Mouse (Mus musculus) Patski (cell line): Measurements from ENCODE around the gene Calm1. TPM values are rescaled to one million over a fixed set of nuclear protein-coding genes. Genes with fewer than 3 reads are reported as not detected.

ENCODE experiments used
- ATAC-seq: fragments of 100-300 bp; one replicate; pipeline ENCODE4 v1.8.0; 2021
- CTCF ChIA-PET: fragments of 350-600 bp; sonication (Branson Sonifier 250); formaldehyde crosslinking; loops from one replicate; lab custom pipeline; 2022; ENCODE audit warnings: inconsistent platforms; lab: Charles Lee
- POLR2A ChIA-PET: fragments of 350-600 bp; sonication (Branson Sonifier 250); formaldehyde crosslinking; loops from one replicate; lab custom pipeline; 2022; ENCODE audit warnings: antibody characterized with exemption, inconsistent platforms; lab: Charles Lee
- DNase-seq: peaks from one replicate; pipeline ENCODE4 v3.0.0-alpha.2; 2011; ENCODE audit warnings: low read depth, low spot score
- H3K27me3 ChIP-seq: fragments of 371-371 bp; one replicate; pipeline ENCODE4 v1.5.1; 2021
- CTCF ChIP-seq: fragments of 100-300 bp; IDR thresholded peaks from one replicate; pipeline ENCODE4 v1.5.1; 2021
- in situ Hi-C: fragments of 300-500 bp; cut with MboI; formaldehyde crosslinking; loops from 3 replicates; pipeline ENCODE4 v1.11.1; 2018; ENCODE audit warnings: low pct_unique_long_range_greater_than_20kb, mixed read lengths
- polyA plus RNA-seq: library from polyadenylated mRNA; unstranded; gene quantifications from one replicate; pipeline ENCODE4 v1.2.3, GENCODE M21; 2021

Calm1 gene
- polyA plus RNA-seq, 1 experiment from 2014 or later, result 442 TPM

DNA sequence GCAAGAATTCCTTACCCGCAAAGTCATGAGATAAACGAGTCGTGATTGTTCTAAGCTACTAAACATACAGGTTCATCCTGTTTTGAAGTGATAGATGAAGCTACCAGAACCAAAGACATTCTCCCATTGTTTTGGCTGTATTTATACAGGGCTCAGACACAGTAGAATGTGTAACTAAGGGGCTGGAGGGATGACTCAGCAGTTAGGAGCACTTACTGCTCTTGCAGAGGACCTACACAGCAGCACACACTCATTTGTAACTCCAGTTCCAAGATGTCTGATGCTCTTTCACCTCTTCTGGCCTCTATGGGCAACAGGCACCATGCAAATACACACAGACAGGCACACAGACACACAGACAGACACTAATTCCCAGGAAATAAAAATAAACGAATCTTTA lies 20.8 kb downstream of the Calm1 start:
- ATAC-seq (no peak), DNase-seq (no peak)
- no peak for TF ChIP-seq CTCF
- in situ Hi-C loops, result no loop called here
- no peaks in the 10 kb centered on the region for H3K27me3 ChIP-seq
- ChIA-PET CTCF (no interaction called here), POLR2A (interaction anchor here (0.6 kb wide), 1 partner anchor 71 kb away, joined by 5 read pairs; no protein-coding TSS in a partner anchor)

DNA sequence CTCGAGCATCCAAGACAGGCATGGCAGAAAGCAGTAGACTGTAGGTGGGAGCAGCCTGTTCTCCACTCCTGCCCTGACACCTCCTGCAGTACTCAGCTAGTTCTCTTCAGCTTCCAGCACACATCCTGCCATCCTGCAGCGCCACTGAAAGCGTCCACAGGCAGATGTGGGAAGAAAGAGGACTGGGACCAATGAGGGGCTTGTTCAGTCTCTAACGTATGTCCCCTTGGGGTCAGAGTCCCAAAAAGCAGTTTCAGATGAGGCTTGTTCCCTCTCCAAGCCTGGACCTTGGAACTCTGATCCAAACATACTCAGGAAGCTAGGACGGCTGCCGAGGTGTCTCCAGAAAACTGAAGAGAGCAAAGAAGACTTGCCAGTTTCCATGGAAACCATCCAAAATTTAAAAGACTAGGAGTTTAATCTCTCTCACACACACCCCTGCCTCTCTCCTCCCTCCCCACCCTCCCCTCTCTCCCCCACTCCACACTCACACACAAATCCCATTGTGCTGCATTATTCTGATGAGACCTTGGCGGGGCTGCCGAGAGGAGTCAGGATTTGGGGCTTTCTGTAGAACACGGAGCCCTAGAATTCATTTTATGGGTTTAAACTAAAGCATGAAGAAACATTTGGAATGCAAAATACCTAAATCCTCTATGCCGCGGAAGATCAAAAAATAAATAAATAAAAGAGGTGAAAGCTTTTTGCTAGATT lies 22.5 kb downstream of the Calm1 start:
- POLR2A ChIA-PET, result no interaction called here
- in situ Hi-C loops, result no loop called here
- CTCF ChIA-PET, result no interaction called here
- ATAC-seq, result no peak
- no peak for TF ChIP-seq CTCF
- H3K27me3 ChIP-seq, result no peaks in the 10 kb centered on the region
- DNase-seq, result no peak

DNA sequence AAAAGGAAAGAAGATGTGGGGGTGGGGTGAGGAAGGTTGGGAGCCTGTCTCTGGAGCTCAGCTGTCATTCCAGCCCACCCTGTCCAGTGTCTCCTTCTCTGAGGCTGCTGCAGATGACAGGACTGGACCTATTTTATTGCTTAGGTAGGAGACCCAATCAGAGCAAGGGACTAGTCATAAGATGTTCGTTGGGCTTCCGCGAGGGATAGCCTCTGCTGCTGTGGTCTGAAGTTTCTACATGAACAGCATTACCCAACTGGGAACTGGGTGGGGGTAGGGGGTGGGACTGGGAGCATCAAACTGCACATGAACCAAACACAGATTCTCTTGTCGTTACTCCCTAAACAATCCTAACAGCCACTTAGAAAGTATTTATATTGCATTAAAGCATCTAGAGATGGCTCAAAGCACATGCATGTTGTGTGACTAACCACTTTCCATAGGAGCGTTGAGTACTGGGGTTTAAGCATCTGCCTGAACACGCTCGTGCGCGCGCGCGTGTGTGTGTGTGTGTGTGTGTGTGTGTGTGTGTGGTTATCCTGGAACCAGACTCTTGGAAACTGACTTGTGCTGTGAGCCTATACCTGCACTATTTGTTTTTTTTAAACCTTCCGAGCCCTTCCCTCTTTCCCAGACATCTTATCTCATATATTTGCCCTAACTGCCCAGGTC lies 23.2 kb downstream of the Calm1 start:
- POLR2A ChIA-PET, result interaction anchor here (0.7 kb wide), 1 partner anchor 24 kb away, joined by 3 read pairs; no protein-coding TSS in a partner anchor
- DNase-seq (no peak), ATAC-seq (no peak)
- in situ Hi-C loops, result no loop called here
- no peaks in the 10 kb centered on the region for H3K27me3 ChIP-seq
- CTCF ChIA-PET, result interaction anchor here (1.0 kb wide), 1 partner anchor 12 kb away, joined by 4 read pairs; no protein-coding TSS in a partner anchor
- TF ChIP-seq CTCF, result no peak

DNA sequence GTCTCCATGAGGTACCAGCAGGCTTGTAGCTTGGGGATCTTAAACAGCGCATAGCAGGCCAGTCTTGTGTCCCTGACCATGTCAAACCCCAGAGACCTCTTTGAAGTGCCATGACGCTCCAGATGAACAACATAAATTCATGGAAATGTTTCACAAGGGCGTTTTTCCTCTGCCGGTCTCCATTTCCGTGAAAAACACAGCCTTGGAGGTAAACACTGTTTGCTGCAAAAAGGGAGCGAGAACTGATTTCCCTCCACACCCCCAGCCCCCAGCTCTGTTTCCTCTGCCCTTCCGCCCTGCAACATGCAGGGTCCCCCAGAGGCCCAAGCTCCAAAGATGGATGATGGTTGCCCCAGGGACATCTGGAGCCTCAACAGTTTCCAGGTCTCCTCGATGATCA lies 24.3 kb downstream of the Calm1 start:
- ChIA-PET POLR2A (interaction anchor here (0.6 to 0.7 kb wide), 2 partner anchors 23 to 117 kb away, joined by 3 to 5 read pairs; no protein-coding TSS in a partner anchor), CTCF (interaction anchor here (1.0 kb wide), 1 partner anchor 10 kb away, joined by 4 read pairs; no protein-coding TSS in a partner anchor)
- ATAC-seq, result no peak
- in situ Hi-C loops, result no loop called here
- no peak for DNase-seq
- no peaks in the 10 kb centered on the region for H3K27me3 ChIP-seq
- no peak for TF ChIP-seq CTCF

DNA sequence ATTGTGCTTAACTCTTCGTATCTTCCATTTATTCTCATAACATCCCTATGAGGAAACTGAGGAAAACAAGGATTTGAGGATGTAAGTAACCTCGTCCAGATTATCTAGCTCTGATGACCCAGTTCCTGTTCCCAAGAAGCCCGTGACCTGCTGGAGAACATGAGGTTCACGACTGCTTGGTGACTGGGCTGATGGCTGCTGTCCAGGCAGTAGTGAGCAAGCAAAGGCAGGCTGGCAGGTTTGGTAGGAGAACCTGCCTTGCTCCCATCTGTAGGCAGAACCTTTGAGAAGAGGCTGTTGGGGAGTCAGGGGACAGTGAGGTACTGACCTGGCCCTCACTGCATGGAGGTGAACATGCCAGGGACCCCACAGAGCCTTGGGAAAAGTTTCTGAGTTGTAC lies 26.0 kb downstream of the Calm1 start:
- no peaks in the 10 kb centered on the region for H3K27me3 ChIP-seq
- ChIA-PET POLR2A (no interaction called here), CTCF (no interaction called here)
- ATAC-seq, result no peak
- TF ChIP-seq CTCF, result no peak
- in situ Hi-C loops, result no loop called here
- no peak for DNase-seq

DNA sequence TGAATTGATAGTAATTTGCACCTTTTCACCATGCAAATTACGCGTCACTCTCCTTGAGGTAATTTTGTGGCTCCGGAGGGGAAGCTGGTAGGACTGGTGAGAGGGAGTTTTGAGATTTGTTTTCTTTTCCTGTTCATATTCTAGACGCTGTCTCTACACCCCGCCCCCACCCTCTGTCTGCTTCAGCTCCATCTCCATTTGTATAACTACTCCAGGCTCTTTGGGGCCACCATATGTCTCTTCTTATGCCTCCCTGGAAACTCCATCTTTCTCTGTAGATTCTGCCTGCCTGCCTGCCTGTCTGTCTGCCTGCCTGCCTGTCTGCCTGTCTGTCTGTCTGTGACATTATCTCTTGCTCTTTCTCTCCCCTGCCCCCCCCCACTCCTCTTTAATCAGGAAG lies 26.8 kb downstream of the Calm1 start:
- ATAC-seq (no peak), DNase-seq (no peak)
- ChIA-PET CTCF (interaction anchor here (1.2 kb wide), 1 partner anchor 32 kb away, joined by 3 read pairs; no protein-coding TSS in a partner anchor), POLR2A (interaction anchor here (0.7 kb wide), 1 partner anchor 63 kb away, joined by 3 read pairs; no protein-coding TSS in a partner anchor)
- TF ChIP-seq CTCF, result no peak
- H3K27me3 ChIP-seq, result no peaks in the 10 kb centered on the region
- in situ Hi-C loops, result no loop called here

DNA sequence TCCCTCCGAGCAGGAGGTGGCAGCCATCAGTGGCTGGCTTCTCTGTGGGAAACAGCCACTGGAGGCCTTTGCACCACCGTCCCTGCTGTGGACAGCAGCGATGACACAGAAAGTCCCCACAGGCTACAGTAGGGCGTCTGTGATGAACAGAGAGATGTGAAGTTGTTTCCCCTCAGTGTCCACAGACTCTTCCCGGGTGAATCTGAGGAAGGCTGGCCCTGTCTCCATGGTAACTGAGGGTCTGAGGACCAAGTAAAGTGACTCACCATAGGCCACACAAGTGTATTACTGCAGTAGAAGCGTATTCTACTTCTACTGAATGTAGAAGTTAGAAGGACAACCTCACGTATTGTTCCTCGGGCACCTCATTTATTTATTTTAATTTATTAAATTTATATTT lies 27.4 kb downstream of the Calm1 start:
- in situ Hi-C loops, result no loop called here
- TF ChIP-seq CTCF, result no peak
- ChIA-PET POLR2A (interaction anchor here (0.7 kb wide), 1 partner anchor 62 kb away, joined by 3 read pairs; no protein-coding TSS in a partner anchor), CTCF (interaction anchor here (1.2 kb wide), 1 partner anchor 32 kb away, joined by 3 read pairs; no protein-coding TSS in a partner anchor)
- ATAC-seq, result no peak
- DNase-seq, result no peak
- H3K27me3 ChIP-seq, result no peaks in the 10 kb centered on the region

DNA sequence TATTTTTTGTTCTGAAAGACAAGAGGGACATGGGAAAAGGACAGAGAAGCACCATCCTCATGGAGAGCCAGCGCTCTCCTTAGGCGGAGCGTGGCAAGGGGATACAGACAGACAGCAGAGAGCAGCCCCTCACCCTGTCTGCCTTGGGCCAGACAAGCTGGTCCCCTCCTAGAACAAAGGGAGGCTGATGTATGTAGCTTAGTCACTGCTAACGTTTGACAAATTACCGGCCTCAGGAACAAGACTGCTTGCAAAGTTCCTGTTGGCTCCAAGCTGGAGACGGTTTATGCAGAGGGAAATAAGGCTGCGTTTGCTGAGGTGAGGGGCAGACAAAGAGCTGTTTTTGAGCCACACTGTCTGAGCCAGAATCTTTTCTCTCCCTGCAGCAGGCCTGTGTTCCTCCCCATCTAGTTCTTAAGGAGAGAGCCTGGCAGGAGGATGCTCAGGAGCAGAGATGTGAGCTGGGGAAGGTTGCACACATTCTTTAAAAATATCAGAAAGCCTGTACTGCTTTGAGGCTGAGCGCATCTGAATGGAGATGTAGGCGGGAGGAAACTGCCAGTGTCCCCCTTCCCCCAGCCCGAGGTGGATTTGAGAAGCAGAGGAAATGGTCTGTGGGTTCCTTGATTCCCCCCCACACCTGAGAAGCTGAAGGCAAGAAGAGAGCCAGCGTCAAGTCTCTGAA lies 28.9 kb downstream of the Calm1 start:
- ChIA-PET CTCF (interaction anchor here (1.1 kb wide), 1 partner anchor 11 kb away, joined by 3 read pairs; no protein-coding TSS in a partner anchor), POLR2A (no interaction called here)
- H3K27me3 ChIP-seq, result no peaks in the 10 kb centered on the region
- DNase-seq, result no peak
- in situ Hi-C loops, result no loop called here
- no peak for TF ChIP-seq CTCF
- no peak for ATAC-seq

DNA sequence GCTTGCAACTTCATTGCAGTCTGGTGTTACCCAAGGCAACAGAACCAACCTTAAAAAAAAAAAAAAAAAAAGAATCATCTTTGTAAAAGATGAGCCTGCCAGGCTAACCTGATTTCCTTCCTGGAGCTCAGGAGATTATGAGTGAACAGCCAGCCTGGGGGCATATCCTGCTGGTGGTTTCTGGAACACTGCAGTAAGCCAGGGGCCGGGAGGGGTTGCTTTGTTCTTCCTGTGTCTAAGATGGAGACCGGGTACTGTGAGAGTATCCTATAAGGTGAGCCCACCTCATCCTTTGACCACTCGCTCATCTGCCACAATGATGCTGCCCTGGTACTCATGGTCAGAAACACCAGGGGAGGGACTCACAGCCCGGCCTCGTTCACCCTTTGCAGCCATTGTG lies 35.0 kb downstream of the Calm1 start:
- ATAC-seq, result no peak
- ChIA-PET CTCF (interaction anchor here (1.1 kb wide), 1 partner anchor 11 kb away, joined by 4 read pairs; no protein-coding TSS in a partner anchor), POLR2A (no interaction called here)
- no peak for TF ChIP-seq CTCF
- peaks cover 3% of the 10 kb centered on the region for H3K27me3 ChIP-seq
- no peak for DNase-seq
- in situ Hi-C loops, result no loop called here

DNA sequence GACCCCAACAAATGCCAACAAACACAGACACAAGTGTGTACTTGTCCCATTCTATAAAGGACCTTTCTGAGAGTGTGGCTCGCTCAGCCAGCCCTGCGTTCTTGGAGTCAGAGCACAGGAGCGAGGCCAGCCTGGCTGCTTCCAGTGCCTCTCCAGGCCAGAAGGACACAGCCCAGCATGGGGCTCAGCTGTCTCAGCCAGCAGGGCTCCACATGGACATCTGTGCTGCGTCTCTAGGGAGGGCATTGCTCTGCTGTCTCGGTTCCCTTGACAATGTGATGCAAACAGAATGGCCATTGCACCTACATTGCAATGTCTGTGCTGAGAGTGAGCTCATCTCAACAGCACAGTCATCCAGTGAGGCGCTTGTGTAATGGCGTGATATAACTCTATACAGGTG lies 35.7 kb downstream of the Calm1 start:
- ATAC-seq, result no peak
- POLR2A ChIA-PET, result no interaction called here
- DNase-seq, result no peak
- no peak for TF ChIP-seq CTCF
- CTCF ChIA-PET, result no interaction called here
- in situ Hi-C loops, result no loop called here
- H3K27me3 ChIP-seq, result peaks cover 3% of the 10 kb centered on the region
